Mouse (Mus musculus): ENCODE results near the gene Setd1a. TPM values are rescaled to one million over a fixed set of nuclear protein-coding genes. Genes with fewer than 3 reads are reported as not detected.
A peak's percentile ranks its signal among the peaks of the same experiment; 100 is the strongest.

Gene Setd1a
- total and polyA plus RNA-seq, 3 experiments = 4.5 to 51.0 (median 9.8) TPM

DNA sequence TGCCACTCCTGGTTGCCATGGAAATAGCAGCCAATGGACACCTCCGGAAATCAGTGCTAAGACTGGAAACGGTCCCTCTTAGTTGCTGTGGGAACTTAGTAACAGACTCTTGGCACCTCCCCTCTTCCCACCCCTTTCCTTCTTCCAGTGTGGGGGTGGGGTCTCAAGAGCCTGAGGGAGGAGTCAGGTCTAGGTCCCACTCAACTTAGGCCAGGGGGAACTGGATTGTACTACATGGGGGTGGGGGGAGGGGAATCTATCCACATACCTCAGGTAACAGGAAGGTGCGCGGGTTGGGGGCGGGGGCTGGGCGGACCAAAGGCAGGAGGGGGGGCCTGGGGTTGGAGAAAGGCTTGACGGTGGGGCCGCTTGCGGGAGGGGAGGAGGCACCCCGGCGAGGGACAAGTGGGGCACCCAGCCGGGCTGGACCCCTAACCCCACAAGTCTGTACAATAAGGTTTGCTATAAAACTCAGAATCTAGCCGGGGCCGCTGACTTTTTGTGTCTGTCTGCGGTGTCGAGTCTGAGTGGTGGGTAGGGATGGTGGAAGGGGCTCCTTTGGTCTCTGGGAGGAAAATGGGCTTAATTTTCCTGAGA lies 7.4 kb upstream of the Setd1a start:
- H3K9me3 ChIP-seq (replicated peaks; ENCODE audit: low read length) = no peaks in the 10 kb centered on the region
- H3K9ac ChIP-seq (ENCODE audit: insufficient read depth, low read depth) = peak overlapping the region; percentile 9; the same call in 1 of the 2 replicates
- in situ Hi-C loops (cut with MboI; ENCODE audit: low pct_ligation_motif_present, low pct_unique_long_range_greater_than_20kb, low sequenced_read_pairs) (loop anchor here (25.0 kb wide), 1 partner anchor 407 kb away; no protein-coding TSS in a partner anchor), dilution Hi-C loops (cut with MboI; ENCODE audit: extremely low pct_ligation_motif_present, extremely low pct_unique_long_range_greater_than_20kb, low sequenced_read_pairs) (no loop called here)
- peak overlapping the region; percentile 63; the same call in 1 of the 2 replicates for H3K27ac ChIP-seq (ENCODE audit: insufficient read depth, low read depth)
- peaks cover 14% of the 10 kb centered on the region for H3K79me2 ChIP-seq (replicated peaks; ENCODE audit: control insufficient read depth, extremely low read depth, insufficient read depth, poor library complexity, severe bottlenecking)
- no peaks in the 10 kb centered on the region for H3K27me3 ChIP-seq (replicated peaks)
- DNase-seq (ENCODE audit: extremely low read depth) = peak; percentile 65
- peak overlapping the region; percentile 39 for H3K4me2 ChIP-seq (ENCODE audit: insufficient read depth, low read depth, poor library complexity, severe bottlenecking)
- H3K4me1 ChIP-seq (ENCODE audit: control insufficient read depth in 1 of 2, insufficient read depth in 2 of 2) = peaks cover 5 to 60% of the 10 kb centered on the region in 2 experiments
- H3K36me3 ChIP-seq (replicated peaks in 1 of 2; ENCODE audit: control insufficient read depth in 1 of 2, insufficient read depth in 1 of 2, low read length in 1 of 2) = peaks cover 18 to 47% of the 10 kb centered on the region in 2 experiments
- TF ChIP-seq CHD2 (IDR thresholded peaks at IDR 0.05; ENCODE audit: low read length) (peak; percentile 24; the same call in 1 of the 2 replicates), JUND (conservative IDR thresholded peaks at IDR 0.05; ENCODE audit: low read depth, low read length) (no peak)
- peak overlapping the region; percentile 77 to 87 (median 78) for H3K4me3 ChIP-seq (replicated peaks in 1 of 3; ENCODE audit: low read depth in 2 of 3, low read length in 2 of 3, poor library complexity in 1 of 3)

GRCm38 (mm10) chr7:127769651-127770038 lies 6.8 kb upstream of the Setd1a start, which contains the start of gene Orai3:
Gene Orai3 (plus strand): TSS chr7:127769815.
- H3K4me3 ChIP-seq (replicated peaks in 1 of 3; ENCODE audit: low read depth in 2 of 3, low read length in 2 of 3, poor library complexity in 1 of 3) = peak within 1 kb of the TSS; percentile 77 to 87 (median 78)
- H3K79me2 ChIP-seq (replicated peaks; ENCODE audit: control insufficient read depth, extremely low read depth, insufficient read depth, poor library complexity, severe bottlenecking) = peaks cover 14% of the 10 kb centered on the region
- DNase-seq (ENCODE audit: extremely low read depth) = peak; percentile 88
- H3K4me2 ChIP-seq (ENCODE audit: insufficient read depth, low read depth, poor library complexity, severe bottlenecking) = peak within 1 kb of the TSS; percentile 72
- H3K9me3 ChIP-seq (replicated peaks; ENCODE audit: low read length) = no peaks in the 10 kb centered on the region
- no peaks in the 10 kb centered on the region for H3K27me3 ChIP-seq (replicated peaks)
- in situ Hi-C loops (cut with MboI; ENCODE audit: low pct_ligation_motif_present, low pct_unique_long_range_greater_than_20kb, low sequenced_read_pairs) = loop anchor here (5.0 to 25.0 kb wide), 2 partner anchors 407 to 1052 kb away; no protein-coding TSS in a partner anchor
- peak within 1 kb of the TSS; percentile 72 for H3K9ac ChIP-seq (ENCODE audit: insufficient read depth, low read depth)
- peaks cover 5 to 60% of the 10 kb centered on the region in 2 experiments for H3K4me1 ChIP-seq (ENCODE audit: control insufficient read depth in 1 of 2, insufficient read depth in 2 of 2)
- H3K27ac ChIP-seq (ENCODE audit: insufficient read depth, low read depth) = peak within 1 kb of the TSS; percentile 65
- dilution Hi-C loops (cut with MboI; ENCODE audit: extremely low pct_ligation_motif_present, extremely low pct_unique_long_range_greater_than_20kb, low sequenced_read_pairs) = no loop called here
- H3K36me3 ChIP-seq (replicated peaks in 1 of 2; ENCODE audit: control insufficient read depth in 1 of 2, insufficient read depth in 1 of 2, low read length in 1 of 2) = peaks cover 16 to 49% of the 10 kb centered on the region in 2 experiments
- TF ChIP-seq JUN (IDR thresholded peaks at IDR 0.05; ENCODE audit: insufficient read depth, low read depth, low read length) (no peak), SMC3 (IDR thresholded peaks at IDR 0.05; ENCODE audit: low read depth, low read length) (no peak), TBP (conservative IDR thresholded peaks at IDR 0.05; ENCODE audit: low read depth, low read length) (peak; percentile 79), USF1 (IDR thresholded peaks at IDR 0.05; ENCODE audit: low read depth, low read length) (peak; percentile 81), GABPA (IDR thresholded peaks at IDR 0.05; ENCODE audit: insufficient replicate concordance, low read depth, low read length) (no peak), MEF2A (IDR thresholded peaks at IDR 0.05; ENCODE audit: borderline replicate concordance, low read depth, low read length) (0 out of 2 replicates have a peak, but pooled peaks have one; percentile 47), MAFK (IDR thresholded peaks at IDR 0.05; ENCODE audit: insufficient replicate concordance, low read length) (no peak), JUND (conservative IDR thresholded peaks at IDR 0.05; ENCODE audit: low read depth, low read length) (no peak), MAZ (IDR thresholded peaks at IDR 0.05; ENCODE audit: low read depth, low read length) (0 out of 2 replicates have a peak, but pooled peaks have one; percentile 43), MYC (IDR thresholded peaks at IDR 0.05; ENCODE audit: low read depth, low read length) (peak; percentile 65; the same call in 1 of the 2 replicates), ZKSCAN1 (IDR thresholded peaks at IDR 0.05; ENCODE audit: borderline replicate concordance, low read depth, low read length) (no peak), POLR2A (IDR thresholded peaks at IDR 0.05; ENCODE audit: low read depth, low read length) (peak; percentile 97), CTCF (conservative IDR thresholded peaks at IDR 0.05 in 1 of 2, IDR thresholded peaks at IDR 0.05 in 1 of 2; ENCODE audit: low read depth in 2 of 2, low read length in 2 of 2) (no peak), UBTF (IDR thresholded peaks at IDR 0.05; ENCODE audit: low read depth, low read length) (peak; percentile 37; the same call in 1 of the 2 replicates), MAX (IDR thresholded peaks at IDR 0.05; ENCODE audit: low read length) (peak; percentile 81), CHD1 (IDR thresholded peaks at IDR 0.05; ENCODE audit: low read depth, low read length) (no peak), SIN3A (IDR thresholded peaks at IDR 0.05; ENCODE audit: low read length) (peak; percentile 72), BHLHE40 (IDR thresholded peaks at IDR 0.05; ENCODE audit: low read depth, low read length) (peak; percentile 17; the same call in 1 of the 2 replicates), ETS1 (conservative IDR thresholded peaks at IDR 0.05; ENCODE audit: low read depth, low read length) (no peak; the same call in 1 of the 2 replicates), IRF4 (IDR thresholded peaks at IDR 0.05; ENCODE audit: low read depth, low read length) (peak; percentile 83), NELFE (IDR thresholded peaks at IDR 0.05; ENCODE audit: low read depth, low read length) (peak; percentile 97), TCF12 (IDR thresholded peaks at IDR 0.05; ENCODE audit: low read depth, low read length) (peak; percentile 92), E2F4 (IDR thresholded peaks at IDR 0.05; ENCODE audit: insufficient replicate concordance, low read depth, low read length) (no peak), KAT2A (IDR thresholded peaks at IDR 0.05; ENCODE audit: insufficient replicate concordance, low read length) (no peak), ZC3H11A (IDR thresholded peaks at IDR 0.05; ENCODE audit: low read depth, low read length) (no peak), HCFC1 (IDR thresholded peaks at IDR 0.05; ENCODE audit: low read depth, low read length) (peak; percentile 19; the same call in 1 of the 2 replicates), ELF1 (IDR thresholded peaks at IDR 0.05; ENCODE audit: low read depth, low read length) (peak; percentile 91), RAD21 (IDR thresholded peaks at IDR 0.05; ENCODE audit: low read depth, low read length) (no peak), MXI1 (IDR thresholded peaks at IDR 0.05; ENCODE audit: low read depth, low read length) (peak; percentile 85), PAX5 (IDR thresholded peaks at IDR 0.05; ENCODE audit: low read length) (no peak)

All from CH12.LX (cell line).